In genomic region chr19:53653624-53654467, GRCm38 (mm10) we compare ENCODE assay signal across 9 mouse cellular contexts. TPM values are rescaled to one million over a fixed set of nuclear protein-coding genes. Genes with fewer than 3 reads are reported as not detected.
DNase-seq lines count a peak whose midpoint lies in the region; ATAC-seq lines count a peak whose summit lies in the region.
"Had no signal": no experiment of that assay in that cellular context is flagged by ENCODE, and none has a peak within 500 bp of the region (broad histone marks: within the 10 kb centered on the region; RNA-seq: fewer than 3 reads in every experiment).

No protein-coding gene starts in this region.

- DNase-seq in hindbrain, embryonic 10.5 days (ENCODE audit: low spot score) = no peak
- peak; percentile 39 for DNase-seq in kidney, adult 11 months
- DNase-seq in lung, postnatal 14 days = peak; percentile 62
- DNase-seq in adrenal gland, adult 2 months = no peak
- no peak for DNase-seq in thymus, postnatal 25 days
- no peak for DNase-seq in cerebellum, adult 8-10 months
- DNase-seq: liver, embryonic 13.5 days had no signal

- H3K36me3 ChIP-seq in hindbrain, embryonic 12.5 days = no peaks in the 10 kb centered on the region
- H3K36me3 ChIP-seq in hindbrain, embryonic 10.5 days = peaks cover 10% of the 10 kb centered on the region; the same call in 1 of the 2 replicates
- H3K36me3 ChIP-seq in embryonic facial prominence, embryonic 13.5 days = peaks cover 4% of the 10 kb centered on the region; the same call in 1 of the 2 replicates

- H3K4me2 ChIP-seq in hindbrain, embryonic 12.5 days (replicated peaks) = no peak overlapping the region
- H3K4me2 ChIP-seq in embryonic facial prominence, embryonic 13.5 days = no peak overlapping the region
- H3K4me2 ChIP-seq: liver, embryonic 13.5 days had no signal

- H3K27me3 ChIP-seq in hindbrain, embryonic 12.5 days = no peaks in the 10 kb centered on the region
- H3K27me3 ChIP-seq in hindbrain, embryonic 10.5 days (ENCODE audit: insufficient read depth, poor library complexity, severe bottlenecking) = 0 out of 2 replicates have a peak, but pooled peaks cover 3% of the 10 kb centered on the region
- no peaks in the 10 kb centered on the region for H3K27me3 ChIP-seq in embryonic facial prominence, embryonic 13.5 days

- no peak overlapping the region for H3K9ac ChIP-seq in hindbrain, embryonic 12.5 days
- H3K9ac ChIP-seq in embryonic facial prominence, embryonic 13.5 days = no peak overlapping the region
- H3K9ac ChIP-seq: liver, embryonic 13.5 days had no signal

- peaks cover 28% of the 10 kb centered on the region for H3K4me1 ChIP-seq in hindbrain, embryonic 12.5 days
- peaks cover 28% of the 10 kb centered on the region for H3K4me1 ChIP-seq in hindbrain, embryonic 10.5 days (replicated peaks)
- peaks cover 31% of the 10 kb centered on the region for H3K4me1 ChIP-seq in embryonic facial prominence, embryonic 13.5 days

- WGBS in hindbrain, embryonic 12.5 days = 74% methylated on average over 20 of the region's 20 CpGs
- 80% methylated on average over 20 of the region's 20 CpGs for WGBS in hindbrain, embryonic 10.5 days
- 61% methylated on average over 20 of the region's 20 CpGs for WGBS in embryonic facial prominence, embryonic 13.5 days

- peak; percentile 26; the same call in 1 of the 2 replicates for ATAC-seq in hindbrain, embryonic 12.5 days (ENCODE audit: low FRiP score)
- peak; percentile 60; the same call in 1 of the 2 replicates for ATAC-seq in embryonic facial prominence, embryonic 13.5 days (ENCODE audit: insufficient number of reproducible peaks, insufficient read depth, low FRiP score, low TSS enrichment, low read depth)

- no peak overlapping the region for H3K27ac ChIP-seq in hindbrain, embryonic 12.5 days
- no peak overlapping the region for H3K27ac ChIP-seq in hindbrain, embryonic 10.5 days
- H3K27ac ChIP-seq in embryonic facial prominence, embryonic 13.5 days = 0 out of 2 replicates have a peak overlapping the region, but pooled peaks have one; percentile 7
- H3K27ac ChIP-seq: liver, embryonic 13.5 days had no signal

- no peaks in the 10 kb centered on the region for H3K9me3 ChIP-seq in hindbrain, embryonic 12.5 days (replicated peaks)
- no peaks in the 10 kb centered on the region for H3K9me3 ChIP-seq in hindbrain, embryonic 10.5 days
- no peaks in the 10 kb centered on the region for H3K9me3 ChIP-seq in embryonic facial prominence, embryonic 13.5 days
- H3K9me3 ChIP-seq: liver, embryonic 13.5 days had no signal

- no peak overlapping the region for H3K4me3 ChIP-seq in hindbrain, embryonic 12.5 days
- H3K4me3 ChIP-seq in hindbrain, embryonic 10.5 days = no peak overlapping the region
- no peak overlapping the region for H3K4me3 ChIP-seq in embryonic facial prominence, embryonic 13.5 days
- H3K4me3 ChIP-seq: liver, embryonic 13.5 days had no signal

RNA-seq across cellular contexts. Expression of gene Rbm20, which starts 23.3 kb away (rescaled TPM):
- 1.5 and 1.9 TPM in 2 replicates for polyA plus RNA-seq in hindbrain, embryonic 12.5 days (2016; fragmentation: Nextera tagmentation; extraction: Ambion mirVana)
- polyA plus RNA-seq in hindbrain, embryonic 10.5 days (2016; fragmentation: Nextera tagmentation; extraction: Ambion mirVana) = 0.42 and 1.1 TPM in 2 replicates
- polyA plus RNA-seq in embryonic facial prominence, embryonic 13.5 days (2015; fragmentation: Nextera tagmentation; extraction: Ambion mirVana) = 3.1 and 4.2 TPM in 2 replicates
- total RNA-seq in adrenal gland, adult 2 months (2021) = 1 to 10 TPM; 1.2 to 2.0 TPM
- 0.49 and 1.0 TPM in 2 replicates for polyA plus RNA-seq in adrenal gland, adult 2 months (2012; rRNA removed)

RNA-seq across cellular contexts. Expression of gene Smc3, which starts 53.6 kb away (rescaled TPM):
- polyA plus RNA-seq in hindbrain, embryonic 12.5 days (2016; fragmentation: Nextera tagmentation; extraction: Ambion mirVana) = 78.1 and 82.3 TPM in 2 replicates
- 42.4 and 69.1 TPM in 2 replicates for polyA plus RNA-seq in hindbrain, embryonic 10.5 days (2016; fragmentation: Nextera tagmentation; extraction: Ambion mirVana)
- 87.2 and 89.2 TPM in 2 replicates for polyA plus RNA-seq in embryonic facial prominence, embryonic 13.5 days (2015; fragmentation: Nextera tagmentation; extraction: Ambion mirVana)
- 10 to 100 TPM; 28.8 to 32.0 TPM for total RNA-seq in adrenal gland, adult 2 months (2021)
- 2.2 and 2.5 TPM in 2 replicates for polyA plus RNA-seq in adrenal gland, adult 2 months (2012; rRNA removed)

Comparison
In these comparisons a context has a peak if more than half of its experiments do, and no peak if none do; other contexts are left out.
1. DNase-seq: peak in kidney, adult 11 months (single experiment) and lung, postnatal 14 days (single experiment); none in hindbrain, embryonic 10.5 days (single experiment), adrenal gland, adult 2 months (single experiment), thymus, postnatal 25 days (single experiment) and cerebellum, adult 8-10 months (single experiment).
2. RNA of gene Smc3, which starts 53.6 kb away (polyA plus RNA-seq): 87.2 to 89.2 TPM in embryonic facial prominence, embryonic 13.5 days, 78.1 to 82.3 TPM in hindbrain, embryonic 12.5 days and 42.4 to 69.1 TPM in hindbrain, embryonic 10.5 days; 2.2 to 2.5 TPM in adrenal gland, adult 2 months; every median in the first group is over 10 times any median in the second.